Mouse (Mus musculus): Measurements from ENCODE around the gene Bcl9. TPM values are rescaled to one million over a fixed set of nuclear protein-coding genes. Genes with fewer than 3 reads are reported as not detected.

Bcl9 gene
- total RNA-seq (2021) = 10 to 100 TPM; 38.0 to 46.6 TPM
- long read RNA-seq, experiment 1, partial matches to known transcripts = 2 of 9 reads
- long read RNA-seq, experiment 1, other reads (novel, unspliced or antisense) = 7 of 9 reads
- long read RNA-seq, experiment 2, partial matches to known transcripts = 5 of 17 reads
- long read RNA-seq, experiment 2, other reads (novel, unspliced or antisense) = 12 of 17 reads

DNA sequence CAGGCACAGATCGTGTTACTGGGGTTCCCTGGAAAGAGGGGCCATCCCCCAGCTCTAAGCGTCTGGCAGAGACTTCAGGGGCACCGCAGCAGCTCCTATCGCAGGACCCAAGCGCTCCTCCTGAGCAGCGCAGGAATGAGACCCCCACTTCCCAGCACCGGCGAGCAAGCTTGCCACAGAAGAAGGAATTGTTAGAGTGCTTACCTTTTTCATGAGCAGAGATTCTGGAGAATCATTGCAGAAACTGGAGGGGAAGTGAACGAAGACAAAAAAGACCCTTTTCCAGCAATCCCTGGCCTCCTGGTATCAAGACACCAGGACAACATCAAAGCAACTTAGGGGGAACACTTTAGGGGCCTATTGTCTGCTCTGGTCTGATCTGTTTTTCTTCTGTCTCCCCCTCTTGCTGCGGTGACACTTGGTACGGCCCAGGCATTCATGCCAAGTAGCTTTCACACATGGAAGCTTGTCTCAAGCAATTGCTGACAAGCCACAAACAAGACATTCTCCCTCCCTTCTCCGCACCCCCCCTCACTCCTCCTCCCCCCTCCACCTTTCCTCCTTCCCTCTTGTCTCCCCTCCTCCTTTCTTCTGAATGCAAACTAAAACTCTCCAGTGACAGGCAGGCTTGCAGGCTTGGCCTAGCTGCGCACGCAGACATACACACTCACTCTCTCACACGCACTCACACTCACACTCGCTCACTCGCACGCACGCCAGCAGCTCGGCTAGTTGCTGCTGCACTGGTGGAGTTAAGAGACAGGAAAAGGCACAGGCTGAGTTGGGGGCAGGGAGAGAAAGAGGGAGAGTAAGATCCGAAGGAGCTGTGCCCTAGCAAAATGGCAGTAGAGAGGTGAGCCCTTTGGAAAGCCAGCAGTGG, at the start of gene Bcl9:
Bcl9 (minus strand) TSS at position 365 of the 880 bp plus-strand sequence.
- DNase-seq (ENCODE audit: low spot score in 2 of 2) = peak; percentile 40 to 64

DNA sequence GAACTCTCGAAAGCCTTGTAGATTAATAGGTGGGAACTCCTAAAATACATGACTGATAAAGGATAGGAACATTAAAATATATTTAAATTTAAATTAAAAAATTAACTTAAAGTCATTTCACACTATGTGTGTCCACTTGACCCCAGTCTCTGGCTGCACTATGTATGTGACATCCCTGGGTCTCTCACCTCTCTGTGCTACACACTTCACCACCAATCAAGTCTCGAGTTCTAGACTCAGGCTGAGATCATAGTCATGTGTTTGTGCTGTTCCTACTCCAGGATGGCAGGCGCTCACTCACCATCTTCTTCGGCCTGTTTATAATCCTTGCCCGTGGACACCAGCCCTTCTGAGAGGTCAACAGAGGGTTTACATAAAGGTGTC, 41.5 kb upstream of the Bcl9 start:
- DNase-seq (ENCODE audit: low spot score in 2 of 2) = no peak

DNA sequence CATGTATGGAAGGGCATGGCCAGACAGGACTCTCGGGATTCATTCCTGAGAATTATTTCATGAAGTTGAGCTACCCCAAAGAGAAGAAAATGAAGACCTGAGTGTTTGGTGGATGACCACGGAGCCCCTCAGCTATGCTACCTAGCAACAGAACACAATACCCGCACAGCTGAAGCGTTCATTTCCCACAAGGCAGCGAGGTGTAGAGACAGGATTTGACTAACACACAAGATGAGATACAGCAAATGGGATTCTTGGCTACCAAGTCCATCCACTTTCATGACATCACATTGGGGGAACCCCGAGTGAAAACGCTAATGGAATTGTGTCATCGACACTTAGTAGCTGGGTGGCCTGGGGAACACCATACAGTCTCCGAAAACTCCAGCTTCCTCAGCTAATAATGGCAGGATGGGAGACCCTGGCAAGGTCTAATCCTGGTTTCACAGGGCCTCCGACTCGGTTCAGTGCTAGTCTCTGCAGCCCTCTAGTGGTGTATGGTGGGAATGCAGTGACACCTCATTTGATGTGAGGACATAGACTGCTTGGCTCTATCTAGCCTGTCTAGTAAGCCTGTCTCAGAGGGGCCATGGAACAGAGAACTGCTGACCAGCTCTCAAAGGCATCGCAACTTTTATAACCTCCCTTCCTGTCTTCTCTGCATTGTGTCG, 40.9 kb upstream of the Bcl9 start:
- peak; percentile 66 to 83 for DNase-seq (ENCODE audit: low spot score in 2 of 2)

DNA sequence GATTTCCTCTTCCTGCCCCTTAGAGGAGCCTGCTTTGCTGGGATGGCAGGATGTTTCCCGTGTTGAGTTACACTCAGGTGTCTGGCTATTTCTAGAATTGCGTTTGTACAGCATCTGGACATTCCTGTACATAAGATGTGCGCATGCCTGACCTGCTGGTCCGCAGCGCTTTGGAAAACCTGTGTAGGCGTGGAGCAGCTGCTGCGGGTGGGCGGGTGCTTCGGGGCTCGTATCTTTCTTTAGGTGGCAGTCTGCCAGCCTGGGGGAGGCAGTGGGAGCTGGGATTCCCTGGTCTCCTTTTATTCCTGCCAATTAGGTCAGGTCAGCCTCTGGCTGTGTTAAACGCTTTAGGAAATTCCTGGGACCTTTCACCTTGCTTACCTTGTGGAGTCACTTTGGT, 39.6 kb upstream of the Bcl9 start:
- no peak for DNase-seq (ENCODE audit: low spot score in 2 of 2)

DNA sequence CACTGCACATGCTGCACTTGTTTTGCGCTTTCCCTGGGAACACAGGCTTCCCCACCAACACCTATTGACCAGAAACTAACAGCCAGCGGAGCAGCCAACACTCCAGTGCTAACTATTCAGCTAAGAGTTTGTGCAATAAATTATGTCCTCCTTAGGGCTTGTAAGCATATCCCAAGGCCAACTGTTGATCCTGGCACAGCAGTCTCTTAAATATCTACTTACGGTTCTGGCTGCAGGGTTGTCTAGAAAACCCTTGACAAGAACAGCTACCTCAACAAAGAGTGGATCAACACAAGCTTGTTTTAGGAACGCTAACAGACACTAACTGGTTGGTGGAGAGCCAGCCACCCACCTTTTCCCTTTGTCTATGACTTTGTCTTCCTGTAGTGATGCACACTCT, 38.6 kb upstream of the Bcl9 start:
- no peak for DNase-seq (ENCODE audit: low spot score in 2 of 2)

DNA sequence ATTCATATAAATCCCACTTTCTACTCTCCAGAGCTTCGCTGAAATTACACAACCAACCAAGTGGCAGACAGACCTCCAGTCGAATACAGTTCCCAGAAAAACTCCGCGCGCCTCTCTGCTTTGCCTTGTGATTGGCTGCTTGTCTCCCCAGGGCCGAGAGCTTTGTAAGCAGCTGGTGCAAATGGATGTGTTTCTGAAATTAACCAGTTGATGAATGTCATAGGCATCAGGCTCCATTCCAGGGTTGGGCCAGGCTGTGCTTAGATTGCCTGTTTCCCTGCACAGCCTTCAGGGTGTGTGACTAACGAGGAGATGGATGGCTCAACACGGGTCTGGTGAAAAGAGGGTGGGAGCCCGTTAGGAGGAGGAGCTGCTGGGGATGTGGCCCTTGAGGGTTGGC, 36.9 kb upstream of the Bcl9 start:
- no peak for DNase-seq (ENCODE audit: low spot score in 2 of 2)

DNA sequence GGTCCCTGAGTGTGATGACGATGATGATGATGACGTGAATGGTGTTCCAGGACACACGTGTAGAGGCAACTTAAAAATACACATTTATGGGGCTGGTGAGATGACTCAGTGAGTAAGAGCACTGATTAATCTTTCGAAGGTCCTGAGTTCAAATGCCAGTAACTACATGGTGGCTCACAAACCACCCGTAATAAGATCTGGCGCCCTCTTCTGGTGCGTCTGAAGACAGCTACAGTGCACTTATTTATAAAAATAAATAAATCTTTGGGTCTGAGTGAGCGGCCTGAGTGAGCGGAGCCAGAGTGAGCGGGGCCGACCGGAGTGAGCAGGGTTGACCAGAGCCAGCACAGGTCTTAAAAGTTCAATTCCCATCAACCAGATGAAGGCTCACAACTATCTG, 34.5 kb upstream of the Bcl9 start:
- no peak for DNase-seq (ENCODE audit: low spot score in 2 of 2)

DNA sequence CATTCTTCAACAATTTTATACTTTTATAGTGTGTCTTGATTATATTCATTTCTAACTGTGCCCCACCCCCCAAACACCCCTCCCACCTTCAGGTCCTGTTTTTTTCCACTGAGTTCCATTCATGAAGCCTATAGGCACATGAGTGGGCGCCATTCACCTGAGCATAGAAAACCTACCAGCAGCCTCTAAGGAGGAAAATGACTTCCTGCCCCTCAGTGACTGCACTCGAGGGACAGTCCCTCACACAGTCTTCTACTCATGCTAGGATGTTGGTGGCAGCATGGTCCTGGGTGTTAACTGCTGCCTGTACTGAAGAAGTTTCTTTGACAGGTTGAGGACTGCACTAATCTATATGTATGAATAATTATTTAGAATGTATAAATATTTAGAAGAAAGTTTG, 30.1 kb upstream of the Bcl9 start:
- DNase-seq (ENCODE audit: low spot score in 2 of 2) = no peak

DNA sequence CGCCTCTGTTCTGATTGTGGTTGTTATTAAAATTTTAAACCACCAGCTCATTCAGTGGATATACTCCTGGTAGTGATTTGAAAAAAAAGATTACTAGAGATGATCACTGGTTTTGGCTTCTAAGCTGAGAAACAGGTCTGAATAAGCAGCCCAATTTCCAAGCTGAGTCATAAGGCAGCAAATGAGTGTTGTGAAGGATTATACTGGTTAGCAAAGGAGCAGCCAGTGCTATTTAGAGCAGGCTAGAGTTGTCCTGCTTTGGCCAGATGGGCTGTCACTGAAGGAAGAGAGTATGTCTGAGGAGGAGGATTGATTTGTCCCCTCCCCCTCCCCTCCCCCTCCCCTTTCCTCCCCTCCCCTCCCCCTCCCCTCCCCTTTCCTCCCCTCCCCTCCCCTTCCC, 29.6 kb upstream of the Bcl9 start:
- DNase-seq (ENCODE audit: low spot score in 2 of 2) = no peak

DNA sequence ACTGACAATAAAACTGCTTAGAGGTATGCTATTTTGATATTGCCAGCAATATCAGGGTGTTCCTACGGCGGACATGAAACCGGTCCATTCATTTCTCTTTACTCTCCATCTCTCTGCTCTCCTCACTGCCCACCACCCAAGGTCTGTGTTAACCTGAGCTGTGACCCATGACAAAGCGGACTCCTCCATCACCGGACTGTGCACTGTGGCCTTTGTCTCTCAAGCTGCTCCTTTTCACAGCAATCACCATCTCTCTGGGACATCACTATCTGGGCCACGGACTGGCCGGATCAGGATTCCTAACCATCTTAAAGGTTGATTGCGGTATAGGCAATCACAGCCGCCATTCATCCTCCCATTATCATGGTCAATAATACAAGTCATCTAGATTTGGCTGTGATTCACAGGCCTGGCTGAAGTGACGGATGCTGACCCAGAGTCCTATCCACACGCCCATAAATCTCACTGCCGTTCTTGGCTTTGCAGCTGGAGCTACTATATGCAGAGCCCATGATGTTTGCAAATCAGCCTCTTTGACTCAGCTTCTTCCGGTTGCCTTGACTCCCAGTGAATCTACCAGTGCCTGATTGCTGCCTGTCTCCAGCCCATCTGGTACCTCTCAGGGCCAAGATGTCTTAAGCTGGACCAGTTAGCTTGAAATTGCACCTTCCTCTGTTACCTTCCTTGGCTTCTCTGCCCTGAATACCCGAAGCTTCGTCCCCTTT, 28.1 kb upstream of the Bcl9 start:
- no peak for DNase-seq (ENCODE audit: low spot score in 2 of 2)

DNA sequence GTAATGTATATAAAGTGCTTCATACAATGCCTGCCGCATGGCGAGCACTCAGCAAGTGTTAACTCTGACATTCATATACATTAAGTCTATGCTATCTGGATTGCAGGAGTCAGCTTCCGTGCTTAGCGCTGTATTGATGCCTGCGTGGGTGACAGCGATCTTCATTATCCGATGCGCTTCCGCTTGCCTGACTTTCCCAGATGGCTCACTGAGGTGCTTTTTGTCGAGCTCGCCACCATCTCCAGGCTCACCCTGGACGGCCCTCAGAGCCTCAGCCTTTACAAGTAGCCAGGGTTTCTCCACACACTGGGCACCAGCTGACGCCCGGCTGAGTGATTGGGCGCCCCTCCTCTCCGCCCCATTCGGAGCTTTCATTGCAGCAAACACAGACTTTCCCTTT, 26.3 kb upstream of the Bcl9 start:
- no peak for DNase-seq (ENCODE audit: low spot score in 2 of 2)

DNA sequence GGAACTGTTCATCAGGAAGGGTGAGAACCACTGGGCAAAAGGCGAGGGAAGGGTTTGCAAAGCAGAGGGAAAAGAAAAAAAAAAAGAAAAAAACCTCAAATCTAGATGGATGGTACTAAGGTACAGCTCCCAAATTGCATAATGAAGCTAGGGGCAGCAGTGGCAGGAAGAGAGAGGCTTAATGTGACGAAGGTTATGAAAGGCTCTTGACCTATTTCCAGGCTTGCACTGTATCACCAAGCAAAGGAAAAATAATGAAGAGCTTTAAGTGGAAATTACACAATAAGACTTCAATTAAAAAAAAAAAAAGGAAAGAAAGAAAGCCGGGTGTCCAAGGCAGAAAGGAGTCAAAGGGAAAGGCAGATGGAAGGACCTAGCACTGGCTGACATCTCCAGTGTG, 19.6 kb upstream of the Bcl9 start:
- no peak for DNase-seq (ENCODE audit: low spot score in 2 of 2)

DNA sequence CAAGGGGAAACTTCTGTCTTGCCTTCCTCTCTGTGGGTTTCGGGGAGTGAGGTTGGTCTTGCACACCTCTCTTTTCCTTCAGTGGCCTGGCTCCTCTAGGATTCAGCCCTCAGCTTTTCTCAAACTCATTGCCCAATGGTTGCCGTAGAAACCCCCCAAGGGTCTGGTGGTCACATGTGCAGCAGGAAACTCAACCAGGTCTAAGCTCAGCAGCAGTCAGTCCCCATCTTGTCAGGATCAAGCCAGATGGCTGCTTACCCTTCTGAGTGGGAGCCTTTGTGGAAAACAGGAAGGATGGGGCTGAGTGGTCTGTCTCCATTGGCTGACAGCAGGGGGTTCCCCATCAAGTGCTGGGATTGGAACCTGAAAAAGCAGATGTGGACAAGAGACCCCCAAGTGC, 15.7 kb upstream of the Bcl9 start:
- no peak for DNase-seq (ENCODE audit: low spot score in 2 of 2)

DNA sequence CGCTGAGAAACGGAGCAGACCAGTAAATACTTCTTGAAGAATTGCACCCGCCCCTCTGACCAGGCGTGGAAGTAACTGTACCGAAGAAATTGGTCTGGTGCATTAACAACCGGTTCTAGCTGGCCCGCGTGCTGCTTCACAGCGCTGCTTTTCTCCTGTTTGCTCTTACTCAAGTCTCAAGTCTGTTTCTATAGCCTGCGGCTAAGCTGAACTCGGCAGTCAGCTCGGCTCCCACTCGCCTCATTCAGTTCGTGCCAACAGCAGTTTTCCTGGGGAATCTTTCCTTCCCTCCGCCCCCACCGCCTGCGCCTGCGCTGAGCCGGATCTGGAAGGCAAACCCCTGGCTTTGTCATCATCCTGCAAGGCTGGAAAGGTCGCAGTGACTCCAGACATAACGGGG, 14.3 kb upstream of the Bcl9 start:
- DNase-seq (ENCODE audit: low spot score in 2 of 2) = peak; percentile 44 to 53

DNA sequence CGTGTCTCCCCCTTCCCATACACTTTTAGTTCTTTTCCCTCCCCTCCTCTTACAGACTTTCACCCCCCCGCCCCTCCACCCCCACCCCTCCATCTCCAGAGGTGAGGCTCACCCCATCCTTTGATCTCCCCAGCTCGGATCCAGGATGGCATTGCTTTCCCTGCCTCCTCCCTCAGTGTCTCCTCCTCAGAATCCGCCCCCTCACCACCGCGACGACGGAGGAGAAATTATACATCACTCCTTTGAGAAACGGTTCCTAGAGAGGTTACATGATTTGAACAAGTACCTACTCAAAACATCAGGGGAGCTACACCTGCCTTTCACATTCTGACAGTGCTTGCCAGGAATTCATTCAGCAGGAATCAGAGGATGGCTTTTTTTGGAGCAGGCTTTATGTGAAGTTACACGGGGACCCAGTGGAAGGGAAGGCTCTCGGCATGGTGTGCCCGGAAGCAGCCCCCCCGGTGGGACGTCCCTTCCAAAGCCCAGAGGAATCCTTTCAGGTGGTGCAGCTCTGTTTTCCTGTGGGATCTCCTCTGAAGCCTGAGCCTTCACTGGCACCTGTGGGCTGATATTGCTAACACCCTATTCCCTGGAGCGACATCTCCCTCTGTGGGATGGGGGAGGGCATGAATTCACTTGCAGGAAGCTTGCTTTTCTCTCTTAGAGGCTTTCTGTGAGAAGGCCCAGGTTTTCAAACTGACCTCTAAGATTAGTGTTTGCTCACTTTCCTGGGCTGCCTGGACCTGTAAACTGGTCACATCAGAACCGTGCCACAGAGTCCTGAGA, 12.2 kb upstream of the Bcl9 start:
- no peak for DNase-seq (ENCODE audit: low spot score in 2 of 2)

DNA sequence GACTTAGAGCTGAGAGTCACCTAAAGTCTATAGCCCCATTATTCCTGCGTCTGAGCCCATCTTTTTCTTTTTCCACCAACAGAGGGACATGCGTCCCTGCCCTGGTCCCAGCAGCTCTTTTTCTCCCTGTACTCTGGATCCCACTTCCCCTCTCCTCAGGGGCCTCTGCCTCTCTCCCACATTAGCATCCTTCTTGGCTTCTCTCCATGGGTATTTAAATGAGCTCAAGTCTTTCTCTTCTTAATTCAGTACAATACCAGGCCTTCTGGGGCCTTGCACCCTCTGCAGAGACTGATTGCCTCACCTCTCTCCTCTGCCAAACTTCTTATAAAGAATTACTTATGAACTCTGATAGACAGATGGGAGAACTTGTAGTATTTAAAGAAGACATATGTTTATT, 10.7 kb upstream of the Bcl9 start:
- no peak for DNase-seq (ENCODE audit: low spot score in 2 of 2)

DNA sequence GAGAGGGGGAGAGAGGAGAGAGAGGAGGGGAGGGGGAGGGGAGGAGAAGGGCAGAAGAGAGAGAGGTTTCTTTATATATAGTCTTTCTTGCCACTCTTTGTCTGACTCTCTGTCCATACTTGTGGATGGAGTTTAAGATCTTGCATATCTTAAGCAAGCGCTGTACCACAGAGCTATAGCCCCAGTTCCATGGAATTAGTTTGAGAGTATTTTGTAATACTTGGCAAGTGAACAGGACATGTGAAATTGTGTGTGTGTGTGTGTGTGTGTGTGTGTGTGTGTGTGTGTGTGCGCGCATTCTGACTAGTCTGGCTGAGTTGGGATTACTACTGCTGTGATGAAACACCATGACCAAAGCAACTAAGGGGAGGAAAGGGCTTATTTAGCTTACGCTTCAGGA, 8.2 kb upstream of the Bcl9 start:
- no peak for DNase-seq (ENCODE audit: low spot score in 2 of 2)

DNA sequence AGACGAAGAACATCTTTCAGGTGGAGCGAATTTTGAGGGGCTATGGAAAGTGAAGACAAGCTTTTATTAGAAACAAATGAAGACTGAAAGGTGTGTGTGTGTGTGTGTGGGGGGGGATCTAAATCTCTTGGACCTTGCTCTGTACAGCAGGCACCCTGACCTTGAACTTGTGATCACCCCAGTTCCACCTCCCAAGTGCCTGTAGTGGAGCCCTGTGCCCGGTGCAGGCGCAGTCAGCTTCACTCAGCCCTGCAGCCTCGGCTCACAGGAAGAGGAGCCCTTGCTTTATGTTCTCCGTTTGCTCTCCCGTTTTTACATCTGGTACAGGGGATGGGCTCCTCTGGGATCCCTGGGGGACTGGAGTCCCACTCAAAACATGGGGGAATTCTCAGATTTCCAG, 3.9 kb upstream of the Bcl9 start:
- no peak for DNase-seq (ENCODE audit: low spot score in 2 of 2)

DNA sequence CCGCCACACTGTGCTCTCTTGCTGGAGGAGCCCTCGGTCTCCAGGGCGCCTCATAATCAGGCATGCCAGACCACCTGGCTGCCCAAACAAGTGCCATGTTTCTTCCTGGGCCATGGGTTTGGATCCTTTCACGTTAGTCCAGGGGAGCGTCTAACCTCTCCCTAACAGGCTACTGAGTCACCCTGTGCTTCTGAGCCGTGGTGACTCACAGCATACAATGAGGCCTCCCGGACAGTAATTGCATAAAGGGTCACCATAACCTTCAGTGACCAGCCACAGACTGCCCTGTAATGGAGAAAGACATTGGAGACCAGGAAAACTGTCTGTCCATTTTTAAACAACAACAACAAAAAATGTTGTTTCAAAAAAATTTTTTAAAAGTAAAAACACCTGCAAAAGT, 2.7 kb upstream of the Bcl9 start:
- DNase-seq (ENCODE audit: low spot score in 2 of 2) = no peak

DNA sequence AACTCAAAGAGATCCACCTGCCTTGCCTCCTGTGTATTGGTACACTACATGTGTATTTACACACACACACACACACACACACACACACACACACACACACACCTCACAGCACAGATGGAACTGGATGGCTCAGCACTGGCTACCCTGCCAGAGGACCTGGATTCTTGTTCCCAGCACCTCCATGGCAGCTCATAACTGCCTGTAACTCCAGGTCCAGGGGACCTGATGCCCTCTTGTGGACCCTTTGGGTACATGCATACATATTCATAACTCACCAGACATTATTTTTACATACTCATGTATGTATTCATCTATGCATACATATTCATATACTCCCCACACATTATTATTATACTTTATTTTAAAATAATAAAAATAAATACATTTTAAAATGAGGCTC, 2.2 kb upstream of the Bcl9 start:
- DNase-seq (ENCODE audit: low spot score in 2 of 2) = no peak

DNA sequence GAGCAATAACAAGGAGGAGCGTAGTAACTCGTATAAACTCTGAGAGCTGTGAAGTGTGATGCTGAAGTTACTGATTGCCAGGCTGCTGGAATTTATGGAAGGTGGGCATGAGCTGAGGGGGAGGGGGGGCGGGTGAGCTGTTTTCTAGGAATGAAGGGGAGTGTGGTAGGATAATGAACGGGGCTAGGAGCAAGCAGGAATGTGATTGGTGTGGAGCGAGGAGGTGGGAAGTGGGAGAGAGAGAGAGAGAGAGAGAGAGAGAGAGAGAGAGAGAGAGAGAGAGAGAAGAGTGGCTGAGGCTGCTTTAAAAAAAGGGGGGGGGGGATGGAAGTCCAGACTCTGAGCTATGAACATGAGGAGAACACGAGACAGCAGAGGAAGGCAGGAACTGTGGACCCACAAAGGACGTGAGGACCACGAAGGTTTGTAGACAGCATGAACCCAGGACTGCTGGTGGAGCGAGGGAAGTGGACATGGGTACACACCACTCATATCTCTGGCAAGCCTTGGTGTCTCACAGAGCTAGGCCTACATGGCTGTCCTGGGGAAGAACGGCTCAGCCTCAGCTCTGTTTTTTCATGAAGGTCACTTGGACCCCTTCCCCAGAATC, 1.2 kb upstream of the Bcl9 start:
- DNase-seq (ENCODE audit: low spot score in 2 of 2) = no peak

All from adrenal gland, postnatal 4 days (tissue).